Mouse (Mus musculus): ENCODE measurements at regions not wholly inside any gene's neighbourhood (a gene's known extent, or its start where the extent isn't known, plus 50 kb on each side); places are given as distances from the start of the nearest gene placed in this dataset.

DNA sequence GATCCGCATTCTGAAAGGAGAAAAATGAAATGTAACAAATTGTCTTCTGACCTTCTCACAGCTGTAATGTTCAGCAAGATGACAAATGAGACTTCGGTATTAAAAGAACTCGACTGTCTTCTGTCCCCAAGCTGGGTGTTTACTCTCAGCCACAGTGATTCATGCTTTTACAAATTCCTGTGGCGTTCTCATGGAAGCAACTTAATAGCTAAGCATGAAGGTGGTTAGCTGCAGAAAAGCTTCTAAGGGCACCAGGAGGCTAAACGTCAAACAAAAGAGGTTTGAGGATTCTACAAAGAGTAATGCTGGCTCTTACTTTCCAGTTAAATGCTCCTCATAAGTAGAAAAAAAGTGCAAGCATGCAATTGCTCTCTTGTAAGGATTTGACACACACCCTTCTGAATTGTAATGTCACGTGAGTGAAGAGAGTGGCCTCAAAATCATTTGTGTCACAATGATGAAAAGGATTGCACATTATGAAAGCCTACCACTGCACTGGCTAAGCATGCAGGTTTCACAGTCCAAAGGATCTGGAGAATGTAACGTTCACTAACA is 543.8 kb upstream of the Negr1 start:
- TF ChIP-seq CTCF (IDR thresholded peaks at IDR 0.05; ENCODE audit: borderline replicate concordance, extremely low read depth, insufficient read depth, insufficient read length) (no peak), POLR2A (IDR thresholded peaks at IDR 0.05; ENCODE audit: borderline replicate concordance, extremely low read depth, insufficient read depth, insufficient read length, poor library complexity, severe bottlenecking) (no peak)
